Mouse (Mus musculus): ENCODE measurements around the gene Sox1.

Sox1 gene

GRCm38 (mm10) chr8:12389116-12389471 lies 6.0 kb upstream of the Sox1 start:
- DNase-seq (ENCODE audit: low spot score) = no peak

- no peak for DNase-seq (ENCODE audit: low spot score)
These were observed 5.1 kb upstream of the Sox1 start for GRCm38 (mm10) chr8:12389801-12390639.

- DNase-seq (ENCODE audit: low spot score) = no peak
These were observed 4.3 kb upstream of the Sox1 start for GRCm38 (mm10) chr8:12390640-12391365.

GRCm38 (mm10) chr8:12391366-12392250 lies 3.5 kb upstream of the Sox1 start:
- DNase-seq (ENCODE audit: low spot score) = no peak

DNA sequence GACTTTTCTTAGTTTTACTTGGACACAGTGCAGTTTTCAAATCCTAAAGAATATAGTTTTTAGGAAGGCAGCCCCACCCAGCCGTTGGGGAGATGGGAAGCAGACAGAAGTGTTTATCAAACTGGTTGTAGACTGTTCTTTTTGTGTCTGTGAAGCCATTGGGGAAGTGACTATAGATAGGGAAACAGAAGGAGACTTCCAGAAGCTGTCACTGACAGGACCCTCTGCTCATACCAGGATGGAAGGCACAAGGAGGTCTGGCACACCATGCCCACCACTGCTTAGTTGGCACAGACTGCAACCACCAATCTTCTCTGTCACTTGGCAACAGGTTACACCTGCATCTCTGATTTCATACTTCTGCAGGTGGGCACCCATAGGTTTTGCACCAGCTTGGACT lies 2.3 kb upstream of the Sox1 start:
- DNase-seq (ENCODE audit: low spot score) = no peak

- DNase-seq (ENCODE audit: low spot score) = no peak
These were observed 602 bp upstream of the Sox1 start for GRCm38 (mm10) chr8:12394385-12395000.

- no peak for DNase-seq (ENCODE audit: low spot score)
These were observed 1.6 kb downstream of the Sox1 start for GRCm38 (mm10) chr8:12396501-12397345.

GRCm38 (mm10) chr8:12397346-12397925 lies 2.3 kb downstream of the Sox1 start:
- no peak for DNase-seq (ENCODE audit: low spot score)

DNA sequence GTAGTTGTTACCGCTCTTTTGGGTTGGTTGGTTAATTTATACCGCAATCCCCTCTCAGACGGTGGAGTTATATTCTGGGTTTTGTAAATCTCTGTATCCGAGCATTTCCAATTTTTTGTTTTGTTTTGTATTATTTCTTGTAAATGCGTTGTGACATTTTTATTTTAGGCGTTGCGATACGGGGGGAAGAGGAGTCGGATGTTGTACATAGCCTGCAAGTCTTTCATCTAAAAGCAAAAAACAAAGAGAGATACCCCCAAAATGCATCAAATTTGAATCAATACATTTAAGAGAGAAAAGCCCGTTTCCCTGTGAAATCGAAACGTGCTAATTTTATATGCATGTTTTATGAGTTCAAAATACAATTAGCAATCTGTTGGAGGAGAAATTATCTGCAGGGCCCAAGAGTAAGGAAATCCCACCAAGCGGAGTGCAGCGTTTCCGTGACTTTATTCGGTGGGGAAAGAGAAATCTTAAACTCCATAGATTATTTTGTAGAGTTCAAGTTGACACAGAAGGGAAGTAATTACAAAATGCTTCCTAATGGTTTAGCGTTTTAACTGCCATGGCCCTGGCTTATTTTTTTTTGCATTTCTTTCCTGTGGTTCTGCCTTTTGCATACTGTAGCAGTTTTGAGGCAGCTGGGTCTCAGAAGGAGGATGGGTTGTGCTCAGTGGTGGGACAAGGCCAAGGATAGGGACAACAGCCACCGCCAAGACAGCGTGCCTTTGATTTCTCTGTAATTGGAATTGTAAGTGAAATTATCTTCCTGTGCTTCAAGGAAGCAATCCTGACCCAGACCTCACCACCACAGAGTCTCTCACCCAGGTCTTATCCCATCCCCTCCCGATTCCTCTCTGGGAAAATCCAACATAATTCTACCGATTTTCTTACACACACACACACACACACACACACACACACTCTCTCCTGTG lies 3.2 kb downstream of the Sox1 start:
- DNase-seq (ENCODE audit: low spot score) = no peak

GRCm38 (mm10) chr8:12399421-12400205 lies 4.5 kb downstream of the Sox1 start:
- no peak for DNase-seq (ENCODE audit: low spot score)

- DNase-seq (ENCODE audit: low spot score) = no peak
These were observed 5.7 kb downstream of the Sox1 start for GRCm38 (mm10) chr8:12400611-12401390.

GRCm38 (mm10) chr8:12401391-12402270 lies 6.5 kb downstream of the Sox1 start:
- no peak for DNase-seq (ENCODE audit: low spot score)

- DNase-seq (ENCODE audit: low spot score) = no peak
These were observed 7.6 kb downstream of the Sox1 start for GRCm38 (mm10) chr8:12402709-12403108.

DNA sequence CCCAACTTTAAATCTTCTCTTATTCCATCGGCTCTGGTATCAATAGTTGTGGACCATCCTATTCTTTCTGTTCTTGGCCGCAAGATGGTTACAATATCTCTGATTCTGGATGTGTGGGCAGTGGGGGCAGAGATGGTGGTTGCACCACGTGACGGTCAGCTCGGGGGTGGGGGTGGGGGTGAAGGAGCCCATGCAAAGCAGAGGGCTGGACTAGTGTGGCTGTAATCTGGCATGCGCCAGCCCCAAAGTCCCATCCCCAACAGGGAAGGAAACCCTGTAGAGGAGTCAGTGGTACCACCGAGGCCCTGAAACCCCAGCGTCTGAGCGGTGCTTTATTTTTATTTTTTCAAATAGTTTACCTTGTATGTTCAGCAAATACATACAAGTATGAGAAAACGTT lies 12.9 kb downstream of the Sox1 start:
- DNase-seq (ENCODE audit: low spot score) = no peak

DNA sequence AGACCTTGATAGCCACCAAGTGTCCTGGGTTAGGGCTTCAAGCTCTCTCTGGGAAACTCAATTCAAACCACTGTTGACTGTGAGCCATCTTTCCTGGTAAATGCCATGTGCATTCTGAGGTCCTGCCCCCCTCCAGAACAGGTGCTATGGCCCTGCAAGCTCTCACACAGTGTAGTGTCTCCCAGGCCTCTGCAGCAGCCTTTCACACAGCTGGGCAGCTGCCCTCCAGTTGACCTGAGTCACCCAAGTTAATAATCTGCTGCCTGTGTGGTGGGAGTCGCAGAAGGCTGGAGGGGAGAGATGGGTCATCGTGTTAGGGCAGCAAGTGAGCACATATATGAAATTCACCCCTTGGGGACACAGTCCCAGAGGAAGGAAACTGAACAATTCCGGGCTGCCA lies 14.9 kb downstream of the Sox1 start:
- no peak for DNase-seq (ENCODE audit: low spot score)

DNA sequence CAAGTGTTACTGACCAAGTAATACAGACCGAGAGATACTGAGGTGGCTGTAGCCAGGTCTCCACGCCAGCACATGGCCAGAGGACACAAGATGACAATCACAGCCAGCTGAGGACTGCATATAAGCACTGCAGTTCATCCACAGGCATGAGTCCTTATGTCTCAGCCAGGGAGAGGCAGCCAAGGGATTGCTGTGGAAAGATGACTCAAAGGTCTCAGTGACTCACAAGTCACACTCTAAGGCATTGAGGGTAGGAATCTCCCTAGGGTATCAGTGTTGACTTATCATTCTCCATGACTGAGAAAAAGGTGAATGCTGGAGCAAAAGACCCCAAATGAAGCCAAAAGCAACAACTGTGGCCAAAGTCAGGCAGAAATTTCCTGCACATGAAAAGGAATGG lies 22.0 kb downstream of the Sox1 start:
- no peak for DNase-seq (ENCODE audit: low spot score)

DNA sequence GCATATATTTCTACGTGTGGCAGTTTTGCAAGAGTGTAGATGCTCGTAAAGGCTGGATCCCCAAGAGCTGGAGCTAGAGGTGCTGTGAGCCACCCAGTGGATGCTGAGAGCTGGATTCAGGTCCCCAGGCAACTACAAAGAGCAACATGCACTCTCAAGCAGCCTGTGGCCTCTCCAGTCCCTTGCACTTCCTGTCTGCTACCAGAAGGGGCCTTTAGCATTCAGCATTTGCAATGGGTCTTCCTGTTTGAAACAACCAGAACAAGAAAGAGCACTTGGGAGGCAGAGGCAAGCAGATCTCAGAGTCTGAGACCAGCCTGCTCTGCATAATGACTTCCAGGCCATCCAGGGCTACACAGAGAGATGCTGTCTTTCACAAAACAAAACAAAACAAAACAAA lies 25.4 kb downstream of the Sox1 start:
- DNase-seq (ENCODE audit: low spot score) = no peak
